Mouse (Mus musculus): ENCODE measurements around the gene Gm28042.

Gm28042 gene

DNA sequence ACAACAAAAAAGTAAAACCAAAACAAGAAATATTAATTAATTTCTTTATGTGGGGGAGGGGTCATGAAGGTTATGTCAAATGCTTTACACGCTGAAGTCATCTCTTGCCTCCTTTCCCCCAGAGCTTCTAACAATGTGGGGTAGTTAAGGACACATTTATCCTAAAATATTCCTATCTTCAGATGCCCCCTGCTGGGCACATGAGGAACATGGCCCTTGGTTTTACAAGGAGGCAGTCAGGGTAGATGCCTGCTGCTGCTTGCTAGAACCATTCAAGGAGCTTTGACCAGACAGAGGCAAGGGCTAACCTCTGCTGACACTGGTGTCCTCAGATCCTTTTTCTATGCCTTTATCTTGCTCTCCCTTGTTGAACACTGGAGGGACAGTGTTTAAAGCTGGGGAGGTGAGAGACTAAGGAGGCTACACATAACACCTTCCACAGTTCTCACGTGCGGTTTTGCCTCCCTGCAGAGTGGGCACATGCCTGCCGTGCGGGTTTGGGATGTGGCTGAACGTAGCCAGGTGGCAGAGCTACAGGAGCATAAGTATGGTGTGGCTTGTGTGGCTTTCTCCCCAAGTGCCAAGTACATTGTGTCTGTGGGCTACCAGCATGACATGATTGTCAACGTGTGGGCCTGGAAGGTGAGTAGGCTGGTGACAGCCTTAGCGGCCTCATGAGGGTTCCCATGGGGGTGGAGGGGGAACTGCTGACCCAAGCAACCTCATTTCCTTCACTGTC lies 15.7 kb upstream of the Gm28042 start:
- peak; percentile 61 for DNase-seq (ENCODE audit: low read depth, low spot score)

DNA sequence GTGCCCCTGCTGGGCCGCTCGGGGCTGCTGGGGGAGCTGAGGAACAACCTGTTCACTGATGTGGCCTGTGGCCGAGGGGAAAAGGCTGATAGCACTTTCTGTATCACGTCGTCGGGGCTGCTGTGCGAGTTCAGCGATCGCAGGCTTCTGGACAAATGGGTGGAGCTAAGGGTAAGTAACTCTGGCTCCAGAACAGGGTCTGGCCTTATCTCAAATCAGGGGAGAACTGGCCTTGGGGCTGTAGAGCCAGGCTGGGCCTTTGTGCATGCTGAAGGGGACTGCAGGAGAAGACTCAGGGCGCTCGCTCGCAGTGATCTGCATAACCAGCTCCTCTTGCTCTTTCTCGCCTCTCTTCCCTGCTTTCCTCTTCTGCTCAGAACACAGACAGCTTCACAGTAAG lies 14.4 kb upstream of the Gm28042 start:
- no peak for DNase-seq (ENCODE audit: low read depth, low spot score)

GRCm38 (mm10) chr2:120013831-120014486 lies 13.3 kb upstream of the Gm28042 start:
- DNase-seq (ENCODE audit: low read depth, low spot score), result no peak

DNA sequence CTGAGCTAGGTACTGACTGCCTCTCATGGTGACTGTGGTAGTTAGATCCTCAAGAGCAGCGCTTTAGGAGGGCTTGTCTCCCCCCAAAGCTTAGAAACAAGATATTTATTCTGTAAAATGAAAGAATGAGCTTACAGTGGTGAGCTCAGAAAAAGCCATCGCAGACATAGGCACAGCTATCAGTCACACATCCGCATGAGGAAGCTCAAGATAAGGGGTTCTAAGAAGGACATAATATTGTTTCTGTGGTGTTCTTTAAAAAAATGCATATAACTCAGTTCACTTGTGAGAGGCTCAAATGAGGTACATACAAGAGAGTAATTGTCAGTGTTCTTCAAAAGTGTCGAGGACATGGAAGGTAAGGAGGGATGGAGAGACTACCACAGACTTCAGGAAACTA lies 11.4 kb upstream of the Gm28042 start:
- DNase-seq (ENCODE audit: low read depth, low spot score), result no peak

DNA sequence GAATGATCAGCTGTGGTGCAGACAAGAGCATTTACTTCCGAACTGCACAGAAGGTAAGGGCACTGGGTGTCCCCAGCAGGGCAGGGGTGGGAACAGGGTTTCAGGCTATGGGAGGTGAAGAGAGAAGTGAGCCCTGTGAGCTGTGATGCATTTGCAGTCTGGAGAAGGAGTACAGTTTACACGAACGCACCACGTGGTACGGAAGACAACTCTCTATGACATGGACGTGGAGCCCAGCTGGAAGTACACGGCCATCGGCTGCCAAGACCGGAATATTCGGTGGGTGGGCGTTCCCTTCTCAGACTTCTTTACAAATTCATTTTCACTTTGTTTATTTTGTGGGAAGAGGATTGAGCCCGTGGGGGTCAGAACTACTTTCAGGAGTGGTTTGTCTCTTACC lies 9.7 kb upstream of the Gm28042 start:
- DNase-seq (ENCODE audit: low read depth, low spot score), result no peak

DNA sequence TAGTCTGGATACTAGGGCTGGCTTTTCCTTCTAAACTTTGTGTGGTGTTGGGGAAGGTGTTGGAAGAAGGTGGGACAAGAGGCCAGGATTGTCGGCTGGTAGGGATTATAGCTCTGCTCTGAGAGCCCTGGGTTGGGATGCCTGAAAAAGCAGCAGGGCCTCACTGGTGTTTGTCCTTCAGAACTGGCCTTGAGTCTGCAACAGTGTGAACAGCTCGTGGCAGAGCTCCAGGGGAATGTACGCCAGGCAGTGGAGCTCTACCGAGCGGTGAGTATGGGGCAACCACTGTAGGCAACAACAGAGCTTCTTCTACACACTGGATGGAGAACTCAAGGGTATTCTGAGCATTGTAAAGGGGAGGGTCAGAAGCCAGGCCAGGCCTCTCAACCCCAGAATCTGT lies 3.0 kb upstream of the Gm28042 start:
- DNase-seq (ENCODE audit: low read depth, low spot score), result no peak

- no peak for DNase-seq (ENCODE audit: low read depth, low spot score)
Measured at GRCm38 (mm10) chr2:120027950-120028331, 648 bp downstream of the Gm28042 start.

DNA sequence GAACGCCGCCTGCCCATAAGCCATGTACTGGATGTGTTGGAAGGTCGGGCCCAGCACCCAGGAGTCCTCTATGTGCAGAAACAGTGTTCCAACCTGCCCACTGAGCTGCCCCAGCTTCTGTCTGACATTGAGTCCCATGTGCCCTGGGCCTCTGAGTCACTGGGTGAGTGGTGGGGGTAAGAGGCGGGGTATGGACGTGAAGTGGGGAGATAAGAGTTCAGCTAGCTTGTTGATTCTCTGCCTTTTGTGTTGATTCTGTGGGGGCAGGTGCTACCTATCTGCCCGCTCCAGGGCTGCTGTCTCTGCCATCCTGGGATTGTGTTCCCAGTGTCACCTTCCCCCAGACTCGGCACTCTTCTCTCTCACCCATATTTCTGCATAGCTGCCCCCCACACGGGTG lies 3.1 kb downstream of the Gm28042 start:
- DNase-seq (ENCODE audit: low read depth, low spot score), result no peak

GRCm38 (mm10) chr2:120032726-120033467 lies 5.6 kb downstream of the Gm28042 start, which contains the start of gene Pla2g4b:
Gene Pla2g4b, plus strand, starts transcription at chr2:120033417.
- DNase-seq (ENCODE audit: low read depth, low spot score), result no peak

DNA sequence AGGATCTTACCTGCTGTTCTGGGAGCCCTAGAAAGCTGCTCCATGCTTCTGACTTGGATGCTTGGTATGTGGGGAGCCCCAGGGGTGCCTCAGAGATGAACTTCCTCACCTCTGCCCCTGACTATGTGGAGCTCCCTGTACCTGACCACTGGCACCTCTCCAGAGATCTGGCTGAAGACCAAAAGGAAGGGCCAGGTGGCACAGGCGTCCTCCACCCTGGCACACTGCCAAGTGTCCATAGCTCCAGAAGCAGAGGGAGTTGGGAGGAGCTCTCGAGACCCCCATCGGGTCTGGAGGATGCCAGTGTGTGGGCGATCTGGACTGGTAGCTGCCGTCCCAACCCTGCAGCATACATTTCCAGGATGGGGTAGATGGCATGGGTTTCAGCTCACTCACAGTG lies 6.4 kb downstream of the Gm28042 start:
- no peak for DNase-seq (ENCODE audit: low read depth, low spot score)

GRCm38 (mm10) chr2:120037744-120038143 lies 10.5 kb downstream of the Gm28042 start:
- DNase-seq (ENCODE audit: low read depth, low spot score), result no peak

- DNase-seq (ENCODE audit: low read depth, low spot score), result no peak
Measured at GRCm38 (mm10) chr2:120040991-120041390, 13.7 kb downstream of the Gm28042 start.

DNA sequence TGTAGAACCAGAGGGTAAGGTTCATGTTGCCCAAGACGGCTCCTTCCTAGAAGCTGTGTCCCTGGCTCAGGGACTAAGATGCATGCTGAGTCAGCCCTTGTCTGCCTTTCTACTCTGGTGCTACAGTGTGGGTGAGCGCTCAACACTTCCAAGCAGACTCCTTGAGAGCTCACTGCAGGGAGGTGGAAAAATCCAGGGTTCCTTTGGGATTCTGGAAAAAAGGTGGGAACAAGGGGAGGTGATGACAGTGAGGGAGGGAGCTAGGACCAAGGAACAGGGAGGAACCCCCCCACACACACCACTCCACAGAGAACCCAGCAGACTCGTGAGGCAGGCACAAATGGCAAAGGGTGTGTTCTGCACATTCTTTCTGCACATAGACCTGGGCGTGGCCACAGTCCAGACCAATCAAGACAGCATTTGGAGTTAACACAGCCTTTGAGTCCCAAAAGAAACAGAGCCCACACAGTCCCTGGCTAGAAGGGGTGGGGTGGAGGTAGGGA lies 16.9 kb downstream of the Gm28042 start:
- DNase-seq (ENCODE audit: low read depth, low spot score), result no peak

- DNase-seq (ENCODE audit: low read depth, low spot score), result no peak
Measured at GRCm38 (mm10) chr2:120044676-120045075, 17.4 kb downstream of the Gm28042 start.

- no peak for DNase-seq (ENCODE audit: low read depth, low spot score)
Measured at GRCm38 (mm10) chr2:120046486-120047310, 19.4 kb downstream of the Gm28042 start.

GRCm38 (mm10) chr2:120048173-120048572 lies 20.9 kb downstream of the Gm28042 start:
- no peak for DNase-seq (ENCODE audit: low read depth, low spot score)

GRCm38 (mm10) chr2:120049632-120050274 lies 22.5 kb downstream of the Gm28042 start:
- DNase-seq (ENCODE audit: low read depth, low spot score), result no peak

- DNase-seq (ENCODE audit: low read depth, low spot score), result no peak
Measured at GRCm38 (mm10) chr2:120051405-120051804, 24.1 kb downstream of the Gm28042 start.

- DNase-seq (ENCODE audit: low read depth, low spot score), result peak; percentile 83
Measured at GRCm38 (mm10) chr2:120054771-120055552, 27.7 kb downstream of the Gm28042 start.

DNA sequence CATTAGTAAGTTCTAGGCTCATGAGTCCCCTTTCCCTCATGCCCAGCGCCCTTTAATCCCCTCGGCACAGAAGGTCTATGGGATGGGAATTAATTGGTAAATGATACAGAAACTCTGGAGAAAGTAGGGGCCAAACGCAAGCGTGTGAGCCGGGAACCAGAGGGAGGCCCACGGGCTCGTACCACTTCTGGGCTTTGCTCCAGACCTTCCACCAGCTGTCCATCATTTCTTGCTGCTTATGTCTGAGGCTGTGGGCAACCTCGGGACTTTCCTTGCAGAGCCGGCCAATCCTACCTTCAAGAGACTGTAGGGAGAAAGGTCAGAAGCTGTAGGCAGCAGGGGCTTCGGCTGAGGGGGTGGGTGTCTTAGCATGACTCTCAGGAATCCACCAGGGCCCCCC lies 28.6 kb downstream of the Gm28042 start:
- no peak for DNase-seq (ENCODE audit: low read depth, low spot score)

Data from skeletal muscle tissue, adult 2 months (tissue).